Mouse (Mus musculus) large intestine, adult 2 months (tissue): ENCODE measurements around the gene Oca2. TPM values are rescaled to one million over a fixed set of nuclear protein-coding genes. Genes with fewer than 3 reads are reported as not detected.

ENCODE experiments used
- DNase-seq: peaks from one replicate; pipeline ENCODE4 v3.0.0-alpha.2; 2012; ENCODE audit warnings: low read depth, low spot score
- WGBS: fragments of 180-500 bp; shearing (Covaris S2); methylation state at CpG from one replicate; pipeline ENCODE4 v1.1.7; 2018; 5-methylcytosine and 5-hydroxymethylcytosine counted together
- polyA plus RNA-seq: library from polyadenylated mRNA; depleted of rRNA; stranded (reverse); fragments of >200 nt; gene quantifications from 2 replicates; pipeline ENCODE4 v1.2.3, GENCODE M21; 2012

Oca2 gene
- polyA plus RNA-seq, 1 experiment, result not detected

GRCm38 (mm10) chr7:56356658-56357342 is 117.2 kb downstream of the Oca2 start:
- 77% methylated on average over 4 of the region's 4 CpGs for WGBS

DNA sequence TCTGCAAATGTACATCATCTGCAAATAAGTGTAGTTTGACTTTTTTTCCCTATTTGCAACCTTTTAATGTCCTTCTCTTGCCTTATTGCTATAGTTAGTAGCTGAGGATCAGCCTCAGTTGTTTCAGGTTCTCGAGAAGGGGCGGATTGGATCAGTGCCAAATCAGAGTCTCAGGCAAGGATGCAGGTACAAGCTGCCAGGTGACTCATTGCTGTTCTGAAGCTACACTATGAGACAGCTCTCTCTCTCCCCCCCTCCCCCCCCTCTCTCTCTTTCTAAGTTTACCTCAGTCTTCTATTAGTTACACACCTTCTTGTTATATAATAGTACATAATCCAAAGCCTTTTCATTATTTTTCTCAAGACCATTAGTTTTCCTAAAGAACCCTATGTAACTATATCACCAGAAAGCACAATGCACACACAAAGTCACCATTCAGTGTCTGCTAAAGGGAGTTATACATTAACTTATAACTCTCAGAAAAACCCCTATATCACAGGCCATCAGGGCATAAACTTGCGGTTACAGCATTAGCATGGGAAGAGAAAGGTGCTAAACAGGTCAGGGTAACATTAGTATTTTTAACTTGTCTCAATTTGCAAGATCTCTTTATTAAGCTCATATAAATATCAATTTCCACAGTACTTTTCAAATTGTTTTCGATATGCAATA is 142.3 kb downstream of the Oca2 start:
- 54% methylated on average over 4 of the region's 4 CpGs for WGBS
- no peak for DNase-seq

More at GRCm38 (mm10) chr7:56356658-56357342, 117.2 kb downstream of the Oca2 start:
- no peak for DNase-seq

GRCm38 (mm10) chr7:56382706-56383105 is 143.1 kb downstream of the Oca2 start:
- DNase-seq, result no peak
- WGBS, result 71% methylated on average over 1 of the region's 1 CpGs

DNA sequence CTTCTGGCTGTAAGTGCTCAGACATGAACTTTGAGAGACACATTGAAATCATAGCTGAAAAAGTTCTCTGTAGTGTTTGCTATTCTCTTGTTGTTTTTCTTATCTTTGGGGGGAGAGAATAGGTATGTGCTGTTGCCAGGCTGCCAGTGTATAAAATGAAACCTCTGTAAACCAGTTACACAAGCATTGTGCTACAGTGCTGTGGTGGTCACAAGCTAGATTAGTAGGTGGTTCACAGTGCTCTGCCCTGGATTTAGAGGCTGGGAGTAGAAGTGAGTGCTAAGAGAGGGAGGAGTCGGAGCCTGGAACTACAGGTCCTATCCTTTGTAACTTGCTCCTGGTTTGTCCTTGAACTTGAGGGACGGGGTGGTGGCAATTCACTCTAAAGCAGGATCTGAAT is 148.7 kb downstream of the Oca2 start:
- no peak for DNase-seq
- WGBS, result 60% methylated on average over 2 of the region's 2 CpGs

GRCm38 (mm10) chr7:56418182-56418836 is 178.7 kb downstream of the Oca2 start:
- DNase-seq, result no peak
- WGBS, result 55% methylated on average over 6 of the region's 6 CpGs

DNA sequence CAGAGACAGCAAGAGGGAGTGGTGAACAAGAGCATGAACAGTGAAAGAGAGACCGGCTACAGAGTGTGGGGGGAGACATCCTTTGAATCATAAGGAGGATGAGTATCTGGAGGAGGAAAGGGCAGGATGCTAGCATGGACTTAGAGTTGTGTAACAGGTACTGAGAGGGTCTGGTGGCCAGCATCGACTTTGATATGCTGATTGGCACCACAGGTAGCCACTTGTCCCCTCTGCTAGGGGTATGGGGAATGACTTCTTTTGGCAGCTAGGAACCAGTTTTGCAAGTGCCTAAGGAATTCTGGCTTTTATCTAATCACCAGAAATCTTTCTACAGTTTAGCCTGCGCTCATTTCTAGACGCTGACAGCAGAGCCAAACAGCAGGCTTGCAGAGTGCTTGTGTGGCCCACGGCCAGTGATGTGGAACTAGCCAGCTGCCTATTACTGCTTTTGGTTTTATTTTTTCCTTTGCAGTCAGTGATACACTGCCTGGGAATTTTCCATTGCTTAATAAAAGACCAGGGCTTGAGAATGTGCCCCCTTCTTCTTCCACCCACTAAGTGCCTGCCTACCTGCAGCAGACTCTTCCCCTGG is 179.8 kb downstream of the Oca2 start:
- DNase-seq, result no peak
- 29% methylated on average over 5 of the region's 5 CpGs for WGBS

- no peak for DNase-seq
- 50% methylated on average over 2 of the region's 2 CpGs for WGBS
Measured at GRCm38 (mm10) chr7:56421946-56422345, 182.4 kb downstream of the Oca2 start.

- no peak for DNase-seq
- WGBS, result 76% methylated on average over 2 of the region's 2 CpGs
Measured at GRCm38 (mm10) chr7:56423548-56423947, 184.0 kb downstream of the Oca2 start.

- DNase-seq, result no peak
- WGBS, result 67% methylated on average over 4 of the region's 4 CpGs
Measured at GRCm38 (mm10) chr7:56460814-56461520, 221.4 kb downstream of the Oca2 start.

DNA sequence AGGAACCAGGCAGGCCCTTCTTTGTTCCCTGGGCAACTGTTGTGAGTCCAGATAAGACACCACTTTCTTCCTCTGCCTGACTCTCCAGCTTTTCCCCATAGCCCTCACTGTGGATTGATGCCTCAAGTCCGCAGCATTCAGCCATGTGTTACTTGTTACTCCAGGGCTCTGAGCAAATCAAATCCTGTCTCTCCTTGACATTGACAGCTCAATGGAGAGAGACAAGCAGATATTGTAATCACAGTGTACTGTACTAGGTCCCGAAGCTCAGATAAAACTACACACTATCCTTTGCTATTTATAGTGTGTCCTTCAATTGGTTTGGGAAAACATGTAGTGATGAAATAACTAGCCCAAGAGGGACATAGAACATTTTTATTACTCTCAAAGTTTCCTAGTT is 258.7 kb downstream of the Oca2 start:
- WGBS, result 77% methylated on average over 2 of the region's 2 CpGs
- no peak for DNase-seq

- 55% methylated on average over 2 of the region's 2 CpGs for WGBS
- DNase-seq, result no peak
Measured at GRCm38 (mm10) chr7:56499319-56499718, 259.8 kb downstream of the Oca2 start.

DNA sequence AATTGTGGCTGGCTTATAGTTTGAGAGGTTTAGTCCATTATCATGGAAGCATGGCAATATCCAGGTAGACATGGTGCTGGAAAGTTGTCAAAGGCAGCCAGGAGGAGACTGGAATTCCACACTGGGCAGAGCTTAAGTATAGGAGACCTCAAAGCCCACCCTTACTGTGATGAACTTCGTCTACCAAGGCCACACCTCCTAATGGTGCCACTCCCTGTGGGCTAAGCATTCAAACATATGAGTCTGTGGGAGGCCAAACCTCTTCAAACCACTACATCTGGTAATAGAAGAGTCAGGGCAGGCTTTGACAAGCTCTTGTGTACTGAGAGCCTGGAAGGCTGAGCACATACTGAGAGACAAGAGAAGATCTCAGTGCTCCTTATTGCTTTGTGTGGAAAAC is 260.2 kb downstream of the Oca2 start:
- 26% methylated on average over 1 of the region's 1 CpGs for WGBS
- no peak for DNase-seq

- WGBS, result 88% methylated on average over 1 of the region's 1 CpGs
- DNase-seq, result no peak
Measured at GRCm38 (mm10) chr7:56500438-56500837, 260.9 kb downstream of the Oca2 start.

GRCm38 (mm10) chr7:56518581-56518980 is 279.0 kb downstream of the Oca2 start:
- 47% methylated on average over 1 of the region's 1 CpGs for WGBS
- DNase-seq, result no peak

- DNase-seq, result no peak
- 11% methylated on average over 5 of the region's 5 CpGs for WGBS
Measured at GRCm38 (mm10) chr7:56519741-56520140, 280.2 kb downstream of the Oca2 start.

DNA sequence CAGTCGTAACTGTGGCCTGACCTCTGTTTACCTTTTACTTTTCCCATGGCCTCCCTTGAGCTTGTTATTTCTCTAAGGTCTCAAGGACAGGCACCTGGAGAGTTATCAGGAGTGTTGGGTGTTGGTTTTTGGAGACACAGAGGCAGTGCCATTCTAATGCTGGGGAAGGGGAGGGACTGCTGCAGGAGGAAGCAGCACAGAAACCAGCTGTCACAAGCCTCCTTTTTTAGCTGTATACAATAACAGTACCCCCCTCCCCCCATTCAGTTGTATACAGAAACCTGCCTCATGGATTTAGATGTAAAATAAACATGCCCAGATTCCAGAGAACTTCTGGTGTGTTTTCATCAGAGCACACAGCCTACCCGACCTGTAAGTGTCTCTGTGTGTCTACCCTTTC is 295.3 kb downstream of the Oca2 start:
- WGBS, result 13% methylated on average over 2 of the region's 2 CpGs
- no peak for DNase-seq

- DNase-seq, result no peak
- WGBS, result 33% methylated on average over 4 of the region's 4 CpGs
Measured at GRCm38 (mm10) chr7:56549226-56549625, 309.7 kb downstream of the Oca2 start.

GRCm38 (mm10) chr7:56551804-56552203 is 312.2 kb downstream of the Oca2 start:
- DNase-seq, result no peak
- WGBS, result 10% methylated on average over 1 of the region's 1 CpGs
